13 mouse cellular contexts compared by ENCODE assay signal in genomic region chr9:47471767-47472420, GRCm38 (mm10). TPM values are rescaled to one million over a fixed set of nuclear protein-coding genes. Genes with fewer than 3 reads are reported as not detected.
DNase-seq lines count a peak whose midpoint lies in the region; ATAC-seq and TF ChIP-seq lines count a peak whose summit lies in the region.
"Had no signal": no experiment of that assay in that cellular context is flagged by ENCODE, and none has a peak within 500 bp of the region (broad histone marks: within the 10 kb centered on the region; RNA-seq: fewer than 3 reads in every experiment).

No protein-coding gene starts in this region.

- H3K27ac ChIP-seq in liver, postnatal 0 days (ENCODE audit: low read depth), result no peak overlapping the region
- H3K27ac ChIP-seq in heart, embryonic 15.5 days, result 0 out of 2 replicates have a peak overlapping the region, but pooled peaks have one; percentile 2
- peak overlapping the region; percentile 26; the same call in 1 of the 2 replicates for H3K27ac ChIP-seq in lung, embryonic 16.5 days (ENCODE audit: low read length)
- H3K27ac ChIP-seq: hindbrain, embryonic 12.5 days; macrophage; neural tube, embryonic 13.5 days had no signal

- no peaks in the 10 kb centered on the region for H3K4me1 ChIP-seq in liver, postnatal 0 days (ENCODE audit: insufficient read depth)
- no peaks in the 10 kb centered on the region for H3K4me1 ChIP-seq in heart, embryonic 15.5 days (replicated peaks)
- no peaks in the 10 kb centered on the region for H3K4me1 ChIP-seq in lung, embryonic 16.5 days (replicated peaks; ENCODE audit: control insufficient read depth, insufficient read depth, low read length)

- no peaks in the 10 kb centered on the region for H3K36me3 ChIP-seq in liver, postnatal 0 days (replicated peaks; ENCODE audit: insufficient read depth, low read length)
- no peaks in the 10 kb centered on the region for H3K36me3 ChIP-seq in heart, embryonic 15.5 days
- no peaks in the 10 kb centered on the region for H3K36me3 ChIP-seq in lung, embryonic 16.5 days (ENCODE audit: control insufficient read depth, insufficient read depth, low read length)
- H3K36me3 ChIP-seq: G1E; hindbrain, embryonic 12.5 days; neural tube, embryonic 13.5 days had no signal

- peak; percentile 20 for DNase-seq in liver, postnatal 0 days
- no peak for DNase-seq in liver
- DNase-seq in cerebellum, adult 9-11 months, result peak; percentile 61
- DNase-seq in left cerebral cortex, postnatal 36 days (ENCODE audit: low spot score in 2 of 2), result no peak
- no peak for DNase-seq in B cell, adult 2 months
- no peak for DNase-seq in spleen, postnatal 10 days (ENCODE audit: low spot score in 2 of 2)
- DNase-seq: layer of hippocampus, adult 9-11 months had no signal

- H3K4me3 ChIP-seq in liver, postnatal 0 days (ENCODE audit: low read depth, low read length), result no peak overlapping the region
- no peak overlapping the region for H3K4me3 ChIP-seq in heart, embryonic 15.5 days
- H3K4me3 ChIP-seq in lung, embryonic 16.5 days (ENCODE audit: low read length), result no peak overlapping the region
- H3K4me3 ChIP-seq: hindbrain, embryonic 12.5 days; neural tube, embryonic 13.5 days had no signal

- no peak overlapping the region for H3K9ac ChIP-seq in liver, postnatal 0 days (replicated peaks)
- H3K9ac ChIP-seq in heart, embryonic 15.5 days, result no peak overlapping the region
- H3K9ac ChIP-seq in lung, embryonic 16.5 days (ENCODE audit: low read length), result no peak overlapping the region
- H3K9ac ChIP-seq: hindbrain, embryonic 12.5 days; neural tube, embryonic 13.5 days had no signal

- no peak for TF ChIP-seq EP300 in liver, postnatal 0 days (IDR thresholded peaks at IDR 0.05; ENCODE audit: low read depth)

- ATAC-seq in liver, postnatal 0 days, result no peak
- ATAC-seq in heart, embryonic 15.5 days (replicated peaks; ENCODE audit: insufficient number of reproducible peaks, insufficient read depth, low FRiP score, low read depth), result peak; percentile 66; the same call in 1 of the 2 replicates
- ATAC-seq in lung, embryonic 16.5 days (ENCODE audit: low read depth), result no peak

- no peaks in the 10 kb centered on the region for H3K27me3 ChIP-seq in liver, postnatal 0 days (ENCODE audit: insufficient read depth, low read length)
- no peaks in the 10 kb centered on the region for H3K27me3 ChIP-seq in heart, embryonic 15.5 days
- no peaks in the 10 kb centered on the region for H3K27me3 ChIP-seq in lung, embryonic 16.5 days (ENCODE audit: control insufficient read depth, insufficient read depth, low read depth, low read length)
- H3K27me3 ChIP-seq: hindbrain, embryonic 12.5 days; neural tube, embryonic 13.5 days had no signal

- intact Hi-C loops in left cerebral cortex, postnatal 36 days (cut with DNase I), result no loop called here

- no peak overlapping the region for H3K4me2 ChIP-seq in liver, postnatal 0 days (ENCODE audit: low read depth, low read length)
- no peak overlapping the region for H3K4me2 ChIP-seq in heart, embryonic 15.5 days
- no peak overlapping the region for H3K4me2 ChIP-seq in lung, embryonic 16.5 days (ENCODE audit: low read depth, low read length)
- H3K4me2 ChIP-seq: hindbrain, embryonic 12.5 days; neural tube, embryonic 13.5 days had no signal

- H3K9me3 ChIP-seq in liver, postnatal 0 days (ENCODE audit: low read length), result no peaks in the 10 kb centered on the region
- H3K9me3 ChIP-seq in heart, embryonic 15.5 days (replicated peaks), result no peaks in the 10 kb centered on the region
- no peaks in the 10 kb centered on the region for H3K9me3 ChIP-seq in lung, embryonic 16.5 days (ENCODE audit: control insufficient read depth, low read length)
- H3K9me3 ChIP-seq: hindbrain, embryonic 12.5 days; neural tube, embryonic 13.5 days had no signal

- TF ChIP-seq CTCF in liver, postnatal 0 days (IDR thresholded peaks at IDR 0.05; ENCODE audit: low read depth), result no peak

- 36% methylated on average over 10 of the region's 10 CpGs for WGBS in liver, postnatal 0 days (ENCODE audit: insufficient replicate concordance)
- WGBS in heart, embryonic 15.5 days, result 37% methylated on average over 10 of the region's 10 CpGs
- 37% methylated on average over 10 of the region's 10 CpGs for WGBS in lung, embryonic 16.5 days

RNA-seq across cellular contexts. Expression of gene Cadm1, which starts 58.1 kb away (rescaled TPM):
- polyA plus RNA-seq in liver, postnatal 0 days (2015; fragmentation: Nextera tagmentation; extraction: Ambion mirVana), result 12.5 and 13.6 TPM in 2 replicates
- 12.6 and 22.6 TPM in 2 replicates for polyA plus RNA-seq in heart, embryonic 15.5 days (2015; fragmentation: Nextera tagmentation; extraction: Ambion mirVana)
- 91.7 and 96.0 TPM in 2 replicates for polyA plus RNA-seq in lung, embryonic 16.5 days (2015; fragmentation: Nextera tagmentation; extraction: Ambion mirVana)
- total RNA-seq in left cerebral cortex, postnatal 36 days (2021), result 100 to 1,000 TPM; 209 to 233 TPM
- polyA plus RNA-seq: G1E had no signal

Comparison
In these comparisons a context has a peak if more than half of its experiments do, and no peak if none do; other contexts are left out.
1. DNase-seq: peak in liver, postnatal 0 days (single experiment) and cerebellum, adult 9-11 months (single experiment); none in liver (single experiment), left cerebral cortex, postnatal 36 days (0 of 2), B cell, adult 2 months (0 of 2) and spleen, postnatal 10 days (0 of 2).